Mouse (Mus musculus) thymus, postnatal 4 days (tissue): ENCODE results near the gene Cast.

Source experiments
- DNase-seq: peaks from one replicate; pipeline ENCODE4 v3.0.0; 2021

Gene Cast

GRCm38 (mm10) chr13:74808152-74808929, at the start of gene Cast:
Gene Cast (minus strand): TSS chr13:74808810.
- peak; percentile 75 for DNase-seq

DNA sequence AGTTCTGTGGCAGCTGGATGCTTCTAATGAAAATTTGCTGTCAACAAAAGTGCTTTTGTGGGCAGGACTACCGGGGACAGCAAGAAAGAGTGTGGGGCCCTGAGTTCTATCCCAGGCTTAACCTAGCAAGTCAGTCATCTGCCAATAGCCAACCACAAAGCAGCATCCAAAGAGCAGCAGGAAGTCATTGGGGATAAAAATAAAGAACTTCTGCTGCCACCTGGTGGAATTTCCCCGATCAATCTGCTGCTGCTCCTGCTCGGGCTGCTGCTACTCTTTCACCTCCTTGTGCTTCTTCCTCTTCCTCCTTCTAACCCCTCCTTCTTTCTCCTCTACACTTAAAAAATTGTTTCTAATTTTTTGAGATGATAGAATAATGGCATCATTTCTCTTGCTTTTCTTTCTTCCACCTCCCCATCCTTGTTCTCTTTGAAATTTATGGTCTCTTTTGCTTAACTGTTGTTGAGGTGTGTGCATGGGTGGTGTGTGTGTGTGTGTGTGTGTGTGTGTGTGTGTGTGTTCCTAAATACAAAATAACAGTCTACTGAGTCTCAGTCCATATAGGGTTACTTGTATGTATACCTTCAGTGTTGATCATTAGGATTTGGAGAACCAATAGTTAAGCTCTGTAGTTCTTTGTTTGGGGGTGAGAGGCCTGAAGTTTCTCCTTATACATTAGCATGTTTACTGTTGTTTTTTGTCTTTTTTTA, 45.9 kb upstream of the Cast start:
- DNase-seq = peak; percentile 84

GRCm38 (mm10) chr13:74850823-74851222, 42.2 kb upstream of the Cast start:
- no peak for DNase-seq

GRCm38 (mm10) chr13:74845886-74846285, 37.3 kb upstream of the Cast start:
- DNase-seq = peak; percentile 34

DNA sequence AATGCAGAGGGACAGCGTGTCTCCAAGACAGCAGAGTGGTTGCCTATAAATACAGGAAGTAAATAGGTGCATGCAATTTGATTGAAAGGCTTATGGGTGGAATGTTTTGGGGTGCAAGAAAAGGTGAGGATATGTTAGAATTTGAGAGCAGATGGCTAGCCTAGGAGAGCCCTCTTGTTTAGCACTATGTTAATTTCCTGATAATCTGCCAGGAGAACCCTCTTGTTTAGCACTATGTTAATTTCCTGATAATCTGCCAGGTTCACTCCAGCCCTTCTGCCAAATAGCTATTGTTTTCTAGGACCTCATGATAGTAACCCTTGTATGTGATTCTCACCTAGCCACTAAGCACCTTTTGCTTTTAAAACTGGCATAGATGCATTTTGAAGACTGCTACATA, 25.9 kb upstream of the Cast start:
- no peak for DNase-seq

DNA sequence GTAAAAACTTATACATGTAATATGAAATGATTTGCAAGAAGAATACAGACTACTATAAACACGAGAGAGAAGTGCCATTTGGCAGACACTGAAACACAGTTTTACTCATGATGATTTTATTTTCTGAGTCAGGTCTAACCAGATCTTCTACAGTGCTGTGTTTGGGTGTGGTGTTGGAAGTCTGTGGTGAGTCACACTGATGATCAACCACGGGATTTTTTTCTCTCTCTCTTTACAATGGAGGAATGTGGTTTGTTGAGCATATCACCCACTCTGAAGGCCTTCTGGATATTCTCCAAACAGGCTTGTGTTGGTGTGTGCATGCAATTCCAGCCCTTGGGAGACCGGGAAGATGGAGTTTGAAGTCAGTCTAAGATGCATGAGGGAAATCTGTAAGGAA, 13.5 kb upstream of the Cast start:
- DNase-seq = no peak

GRCm38 (mm10) chr13:74815753-74816152, 7.1 kb upstream of the Cast start:
- DNase-seq = no peak

- DNase-seq = peak; percentile 88
These were observed 1.0 kb downstream of the Cast start for GRCm38 (mm10) chr13:74807446-74808151.

DNA sequence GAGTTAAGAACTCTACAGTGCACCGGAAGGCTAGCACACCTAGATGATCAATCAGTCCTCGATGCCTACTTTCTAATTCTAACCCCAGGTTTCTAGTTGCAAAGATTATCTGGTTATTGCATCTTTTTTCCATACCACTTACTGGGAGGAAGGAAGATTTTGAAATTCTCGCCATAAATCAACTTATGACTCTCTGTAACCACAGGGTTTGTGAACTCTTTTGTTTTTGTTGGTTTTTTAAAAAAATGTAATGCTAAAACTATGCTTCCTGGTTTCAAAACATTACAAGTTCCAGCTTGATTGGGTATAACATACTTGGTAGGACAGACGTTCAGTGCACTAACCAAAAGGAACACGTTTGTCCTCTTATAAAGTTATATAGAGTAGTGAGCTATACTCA, 1.7 kb downstream of the Cast start:
- no peak for DNase-seq

GRCm38 (mm10) chr13:74794435-74794834, 14.2 kb downstream of the Cast start:
- DNase-seq = no peak

DNA sequence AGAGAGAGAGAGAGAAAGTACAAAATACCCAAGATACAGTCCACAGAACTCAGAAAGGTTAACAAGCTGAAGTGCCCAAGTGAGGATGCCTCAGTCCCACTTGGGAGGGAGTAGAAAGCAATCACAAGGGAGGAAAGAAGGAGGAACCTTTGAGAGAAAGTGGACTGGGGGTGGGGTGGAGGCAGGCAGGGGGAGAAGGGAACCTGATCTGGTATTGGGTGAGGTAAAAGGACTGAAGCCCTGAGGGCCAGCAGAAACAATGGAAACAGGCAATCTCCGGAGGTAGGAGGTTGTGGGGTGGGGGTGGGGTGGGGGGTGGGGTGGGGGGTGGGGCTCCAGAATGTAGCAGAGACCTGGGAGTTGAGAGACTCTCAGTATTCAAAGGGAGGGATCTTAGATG, 20.9 kb downstream of the Cast start:
- DNase-seq = no peak

- DNase-seq = no peak
These were observed 36.5 kb downstream of the Cast start for GRCm38 (mm10) chr13:74772151-74772550.

GRCm38 (mm10) chr13:74770480-74770879, 38.1 kb downstream of the Cast start:
- DNase-seq = peak; percentile 92

DNA sequence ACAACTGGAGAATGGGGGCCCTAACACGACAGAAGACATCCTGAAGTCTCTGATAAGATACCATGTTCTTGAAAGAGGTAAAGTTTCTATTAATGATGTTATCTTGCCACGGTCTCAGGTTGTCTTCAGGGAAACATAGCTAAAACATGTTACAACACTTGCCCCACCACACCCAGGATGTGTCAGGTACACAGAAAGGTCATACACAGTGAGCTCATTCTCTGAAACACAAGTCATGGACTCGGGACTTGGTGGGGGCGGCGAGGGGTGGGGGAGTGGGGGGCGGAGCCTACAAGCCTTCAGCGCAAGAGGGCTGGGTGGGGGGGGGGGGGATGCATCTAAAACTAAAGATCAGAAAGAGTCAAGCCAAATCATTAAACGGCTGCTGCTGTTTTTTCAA, 38.7 kb downstream of the Cast start:
- peak; percentile 33 for DNase-seq

DNA sequence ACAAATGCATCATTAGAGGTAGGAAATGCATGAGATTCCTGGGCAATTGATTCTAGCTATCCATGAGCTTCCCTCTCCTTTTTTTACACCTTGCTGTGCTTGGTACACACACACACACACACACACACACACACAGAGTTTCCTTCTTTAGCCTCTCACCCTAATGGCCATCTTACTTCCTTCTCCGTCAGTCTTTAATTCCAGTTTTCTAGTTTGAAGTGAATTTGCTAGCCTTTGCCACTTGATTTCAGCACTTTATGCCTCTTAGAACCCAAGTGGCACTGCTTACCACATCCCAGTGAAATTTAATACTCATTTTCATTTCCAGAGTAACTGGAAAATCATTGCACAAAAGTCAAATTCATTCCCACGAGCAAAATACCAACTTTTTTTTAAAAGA, 41.4 kb downstream of the Cast start:
- no peak for DNase-seq

DNA sequence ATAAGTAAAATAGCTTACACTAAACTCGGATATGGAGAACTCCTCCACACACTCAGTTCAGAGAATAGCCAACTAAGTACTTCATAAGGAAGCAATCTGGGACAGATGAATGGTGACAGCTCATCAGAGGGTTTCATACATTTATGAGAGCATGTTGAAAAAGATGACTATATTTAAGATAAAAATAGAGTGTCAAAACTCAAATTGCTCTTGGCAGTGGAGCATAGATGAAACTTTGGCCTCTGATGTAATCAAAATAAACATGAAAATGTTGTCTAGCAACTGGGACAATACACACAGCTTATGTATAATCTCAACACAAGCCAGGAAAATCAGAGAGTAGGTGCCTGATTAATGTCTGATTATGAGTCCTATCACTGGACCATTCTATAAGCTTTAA, 45.9 kb downstream of the Cast start:
- no peak for DNase-seq

- no peak for DNase-seq
These were observed 49.5 kb downstream of the Cast start for GRCm38 (mm10) chr13:74759152-74759551.

GRCm38 (mm10) chr13:74743219-74743618, 65.4 kb downstream of the Cast start:
- DNase-seq = no peak

GRCm38 (mm10) chr13:74736396-74736795, 72.2 kb downstream of the Cast start:
- no peak for DNase-seq

GRCm38 (mm10) chr13:74735834-74736233, 72.8 kb downstream of the Cast start:
- no peak for DNase-seq

- no peak for DNase-seq
These were observed 74.9 kb downstream of the Cast start for GRCm38 (mm10) chr13:74733726-74734125.

GRCm38 (mm10) chr13:74719002-74719401, 89.6 kb downstream of the Cast start:
- DNase-seq = no peak

GRCm38 (mm10) chr13:74696225-74696624, 112.4 kb downstream of the Cast start:
- DNase-seq = no peak
